Mouse (Mus musculus) layer of hippocampus, adult 9-10 months (tissue): ENCODE measurements around the gene Gcdh.
"Not testable (repeated sequence)": the region's sequence is repeated elsewhere in the genome, so short reads cannot be mapped to it uniquely, and the experiment has no call there.

Experiments used
- DNase-seq: peaks from one replicate; pipeline ENCODE4 v3.0.0; 2022; ENCODE audit warnings: low spot score

Gcdh gene

GRCm38 (mm10) chr8:84909949-84910348 lies 16.2 kb upstream of the Gcdh start:
- no peak for DNase-seq

DNA sequence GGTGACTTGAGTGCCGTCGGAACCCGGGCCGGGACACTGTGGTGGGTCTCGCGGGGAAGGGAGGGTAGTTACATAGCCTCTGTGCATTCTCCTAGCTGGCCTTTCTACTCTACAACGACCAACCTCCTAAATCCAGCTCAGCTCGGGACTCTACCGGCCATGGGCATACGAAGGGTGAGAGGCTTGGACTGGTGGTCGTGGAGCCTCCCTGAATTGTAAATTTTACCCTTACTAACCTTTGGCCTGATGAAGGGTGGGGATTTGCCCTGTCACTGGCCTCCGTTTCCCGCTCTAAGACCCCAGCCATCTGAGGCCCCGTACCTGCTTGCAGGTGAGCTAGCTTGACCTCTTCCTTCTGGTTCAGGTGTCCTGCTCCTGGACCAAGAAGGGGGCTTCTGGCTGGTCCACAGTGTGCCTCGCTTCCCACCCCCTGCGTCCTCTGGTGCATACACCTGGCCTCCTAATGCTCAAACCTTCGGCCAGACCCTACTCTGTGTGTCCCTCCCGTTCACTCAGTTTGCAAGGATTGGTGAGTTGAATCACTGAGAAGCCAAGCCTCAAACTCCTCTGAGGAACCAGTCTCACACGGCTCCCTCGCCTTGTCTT lies 15.5 kb upstream of the Gcdh start:
- DNase-seq = no peak

DNA sequence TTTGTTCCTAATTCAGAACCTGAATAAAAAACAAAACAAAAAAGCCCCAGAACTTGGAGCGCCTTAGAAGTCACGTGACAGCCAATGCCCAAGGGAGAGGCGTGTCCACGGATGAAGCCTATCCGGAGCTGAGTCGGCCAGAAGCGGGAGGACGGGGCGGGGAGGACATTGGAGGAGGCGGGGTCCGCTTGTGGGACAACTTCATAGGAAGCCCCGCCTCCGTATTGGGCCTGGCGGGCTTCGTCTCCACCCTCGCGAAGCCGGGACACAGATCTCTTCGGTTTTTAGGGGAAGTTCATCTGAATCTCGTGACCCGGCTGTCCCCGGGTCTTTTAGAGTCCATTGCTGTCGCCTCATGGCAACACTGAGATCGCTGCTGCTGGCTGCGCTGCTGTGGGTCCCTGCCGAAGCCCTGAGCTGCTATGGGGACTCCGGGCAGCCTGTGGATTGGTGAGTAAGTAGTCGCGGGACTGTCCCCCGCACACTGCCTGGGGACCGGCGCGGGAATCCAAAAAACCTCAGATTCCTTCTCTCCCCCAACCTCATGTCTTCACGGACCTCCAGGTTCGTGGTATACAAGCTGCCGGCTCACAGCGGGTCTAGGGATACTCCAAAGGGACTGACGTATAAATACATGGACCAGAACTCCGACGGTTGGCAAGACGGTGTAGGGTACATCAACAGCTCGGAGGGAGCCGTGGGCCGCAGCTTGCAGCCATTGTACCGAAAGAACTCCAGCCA lies 14.9 kb upstream of the Gcdh start, which contains the start of gene Dnase2a:
TSS of gene Dnase2a (plus strand) at position 140 of the 741 bp plus-strand sequence.
- DNase-seq = peak; percentile 69

- not testable (repeated sequence) for DNase-seq
Observed at GRCm38 (mm10) chr8:84907979-84908378, 14.3 kb upstream of the Gcdh start.

DNA sequence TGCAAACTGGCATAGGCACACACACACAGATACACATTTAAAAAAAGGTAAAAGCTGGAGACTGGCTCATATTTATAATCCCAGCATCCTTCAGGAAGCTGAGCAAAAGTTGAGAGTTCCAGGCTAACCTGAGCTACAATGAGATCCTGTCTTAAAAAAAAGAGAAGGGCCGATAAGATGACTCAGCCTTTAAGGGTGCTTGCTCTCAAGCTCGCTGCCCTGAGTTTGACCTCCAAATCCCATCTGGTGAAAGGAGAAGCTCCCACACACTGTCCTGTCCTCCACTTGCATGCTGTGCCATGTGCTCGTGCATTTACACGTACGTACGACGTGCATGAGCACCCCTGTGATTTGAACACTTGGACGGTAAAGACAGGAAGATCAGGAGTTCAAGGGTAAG lies 13.8 kb upstream of the Gcdh start:
- no peak for DNase-seq

GRCm38 (mm10) chr8:84907037-84907436 lies 13.3 kb upstream of the Gcdh start:
- no peak for DNase-seq

- DNase-seq = no peak
Observed at GRCm38 (mm10) chr8:84904351-84904750, 10.6 kb upstream of the Gcdh start.

DNA sequence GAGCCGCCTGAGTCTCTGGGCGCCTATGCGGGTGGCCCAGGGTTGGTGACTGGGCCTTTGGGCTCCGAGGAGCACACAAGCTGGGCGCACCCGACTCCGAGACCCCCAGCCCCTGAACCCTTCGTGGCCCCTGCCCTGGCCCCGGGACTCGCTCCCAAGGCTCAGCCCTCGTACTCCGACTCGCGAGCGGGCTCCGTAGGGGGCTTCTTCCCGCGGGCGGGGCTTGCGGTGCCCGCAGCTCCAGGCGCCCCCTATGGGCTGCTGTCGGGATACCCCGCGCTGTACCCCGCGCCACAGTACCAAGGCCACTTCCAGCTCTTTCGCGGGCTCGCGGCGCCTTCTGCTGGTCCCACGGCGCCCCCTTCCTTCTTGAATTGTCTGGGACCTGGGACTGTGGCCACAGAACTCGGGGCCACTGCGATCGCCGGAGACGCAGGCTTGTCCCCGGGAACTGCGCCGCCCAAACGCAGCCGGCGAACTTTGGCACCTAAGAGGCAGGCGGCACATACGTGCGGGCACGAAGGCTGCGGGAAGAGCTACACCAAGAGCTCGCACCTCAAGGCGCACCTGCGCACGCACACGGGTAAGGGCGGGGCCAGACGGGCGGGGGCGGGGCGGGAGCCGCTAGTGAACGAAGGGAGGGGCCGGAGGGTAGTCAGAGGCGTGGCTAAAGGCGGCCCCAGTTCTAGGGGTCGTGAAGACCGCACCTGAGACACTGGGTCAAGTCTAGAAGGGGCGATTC lies 9.4 kb upstream of the Gcdh start:
- peak; percentile 78 for DNase-seq

- DNase-seq = no peak
Observed at GRCm38 (mm10) chr8:84902367-84902919, 8.7 kb upstream of the Gcdh start.

GRCm38 (mm10) chr8:84901752-84902151 lies 8.0 kb upstream of the Gcdh start, which contains the start of gene Klf1:
TSS of gene Klf1 (plus strand) at chr8:84901928.
- DNase-seq = no peak

DNA sequence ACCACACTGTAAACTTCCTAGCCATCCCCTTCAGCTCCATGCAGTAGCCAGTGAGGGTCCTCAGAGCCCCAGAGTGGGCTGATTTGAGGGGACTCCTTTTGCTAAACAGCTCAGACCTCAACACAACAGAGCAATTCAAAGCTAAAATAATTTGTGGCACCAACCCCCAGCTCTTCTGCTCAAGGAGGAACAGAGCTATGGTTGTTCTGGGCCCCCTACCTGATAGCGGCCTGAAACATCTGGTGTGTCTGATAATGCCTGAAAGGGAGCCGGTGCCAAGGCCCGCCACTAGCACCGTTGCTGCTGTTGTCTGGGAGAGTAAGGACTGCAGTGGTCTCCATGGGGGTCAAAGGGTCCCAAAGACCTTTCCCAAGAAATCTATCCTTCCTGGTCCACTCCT lies 7.3 kb upstream of the Gcdh start:
- no peak for DNase-seq

DNA sequence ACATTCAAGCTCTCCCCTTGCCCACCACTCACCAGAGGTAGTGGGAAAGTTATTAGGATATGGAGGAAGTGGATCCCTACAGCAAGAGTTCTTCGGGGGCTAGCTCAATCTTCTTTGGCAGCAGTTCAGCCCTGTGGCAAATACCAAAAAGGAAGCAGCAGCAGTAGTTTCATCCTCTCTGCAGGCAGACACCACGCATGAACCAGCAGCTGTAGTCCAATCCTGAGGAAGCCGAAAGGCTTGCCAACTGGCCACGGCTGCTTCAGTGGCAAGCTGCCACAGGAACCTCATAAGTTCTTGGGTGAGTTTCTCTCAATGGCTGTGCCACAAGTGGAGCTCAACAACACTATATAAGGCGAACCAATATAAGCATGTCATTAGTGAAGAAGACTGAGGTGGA lies 2.2 kb upstream of the Gcdh start:
- no peak for DNase-seq

- DNase-seq = no peak
Observed at GRCm38 (mm10) chr8:84892993-84893708, 570 bp downstream of the Gcdh start.

- DNase-seq = no peak
Observed at GRCm38 (mm10) chr8:84889141-84889540, 4.6 kb downstream of the Gcdh start.

DNA sequence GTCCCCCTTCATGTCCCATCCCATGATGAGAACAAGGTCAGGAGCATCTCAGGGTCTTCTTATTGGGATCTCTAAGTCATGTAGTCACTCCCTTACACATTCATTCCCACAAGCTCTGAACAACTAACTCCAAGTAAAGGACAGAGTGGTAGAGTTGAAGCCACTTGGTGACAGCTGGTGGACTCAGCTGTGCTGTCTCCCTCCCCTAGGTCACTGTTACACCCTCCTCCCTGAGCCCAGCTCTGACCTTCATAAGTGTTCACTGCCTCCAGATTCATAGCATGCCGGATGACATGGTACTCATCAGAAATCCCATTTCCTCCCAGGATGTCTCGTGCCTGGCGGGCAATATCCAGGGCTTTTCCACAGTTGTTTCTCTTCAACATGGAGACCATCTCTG lies 5.4 kb downstream of the Gcdh start:
- DNase-seq = no peak

- DNase-seq = no peak
Observed at GRCm38 (mm10) chr8:84884728-84885127, 9.0 kb downstream of the Gcdh start.

GRCm38 (mm10) chr8:84878915-84879314 lies 14.8 kb downstream of the Gcdh start:
- no peak for DNase-seq

DNA sequence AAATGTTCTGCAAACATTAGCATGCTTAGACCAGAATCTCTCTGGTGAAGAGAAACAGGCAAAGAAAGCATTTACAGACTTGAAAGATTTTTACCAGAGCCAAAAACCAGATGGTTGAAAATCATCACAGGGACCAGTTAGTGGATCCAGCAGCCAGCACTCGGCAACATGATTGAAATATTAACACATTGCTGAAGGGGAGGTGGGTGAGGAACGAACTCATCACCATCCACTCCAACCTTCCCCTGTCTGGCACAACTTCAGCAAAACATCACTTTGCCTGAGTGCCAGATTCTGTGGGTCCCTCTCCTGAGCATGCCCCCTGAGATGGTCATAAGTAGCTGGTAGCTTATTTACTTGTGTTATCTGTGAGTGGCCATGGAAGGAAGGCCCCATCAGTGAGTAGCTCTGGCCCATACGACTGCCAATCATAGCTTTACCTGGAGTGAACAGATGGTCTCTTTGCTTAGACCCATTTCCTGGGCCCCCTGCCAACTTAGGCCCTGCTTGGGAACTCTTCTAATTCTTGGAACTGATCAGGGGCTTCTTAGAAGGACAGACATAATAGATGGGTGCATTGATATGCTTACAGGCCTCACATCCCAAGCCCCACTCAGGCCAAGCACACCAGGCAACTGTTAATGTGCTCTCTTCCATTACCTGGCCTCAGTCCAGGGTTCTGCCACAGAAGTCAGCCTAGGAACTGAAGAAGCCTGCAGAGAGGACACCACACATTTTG lies 16.3 kb downstream of the Gcdh start:
- DNase-seq = no peak

- DNase-seq = no peak
Observed at GRCm38 (mm10) chr8:84874339-84874738, 19.4 kb downstream of the Gcdh start.

- DNase-seq = no peak
Observed at GRCm38 (mm10) chr8:84873016-84873415, 20.7 kb downstream of the Gcdh start.

DNA sequence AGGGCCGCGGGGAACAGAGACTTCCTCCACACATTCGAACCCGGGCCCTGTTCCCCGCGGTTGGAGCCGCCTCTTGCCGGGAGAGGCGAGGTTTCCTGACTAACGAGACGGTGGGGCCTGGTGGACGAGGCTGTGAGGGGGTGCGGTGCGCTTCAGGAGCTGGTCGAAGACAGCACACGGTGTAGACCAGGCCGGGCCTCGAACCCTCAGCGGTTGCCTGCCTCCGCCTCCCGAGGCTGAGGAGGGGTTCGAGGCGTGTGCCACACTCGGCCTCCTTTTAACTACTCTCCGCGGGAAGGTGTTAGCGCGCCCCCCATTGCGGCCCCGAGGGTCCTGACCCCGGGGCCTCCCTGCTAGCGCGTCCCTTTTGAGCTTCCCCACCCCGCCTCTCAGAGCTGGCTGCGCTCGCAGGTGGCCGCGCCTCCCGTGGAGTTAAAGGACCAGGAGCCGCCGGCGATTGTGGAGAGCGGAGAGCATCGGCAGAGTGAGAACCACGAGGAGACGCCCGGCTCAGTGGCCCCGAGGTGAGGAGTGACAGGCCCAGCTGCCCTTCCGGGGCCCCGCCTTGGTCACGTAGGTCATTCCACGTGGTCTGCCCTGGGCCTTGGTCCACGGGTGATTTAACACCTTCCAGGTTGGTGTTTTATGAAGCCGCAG lies 21.3 kb downstream of the Gcdh start:
- no peak for DNase-seq
